Mouse (Mus musculus) liver (tissue): ENCODE data around the gene Vmn2r111.
"Not testable (repeated sequence)": the region's sequence is repeated elsewhere in the genome, so short reads cannot be mapped to it uniquely, and the experiment has no call there.

Experiments
- DNase-seq: peaks from one replicate; pipeline ENCODE4 v3.0.0-alpha.2; 2020; ENCODE audit warnings: mixed read lengths

The Vmn2r111 gene

DNA sequence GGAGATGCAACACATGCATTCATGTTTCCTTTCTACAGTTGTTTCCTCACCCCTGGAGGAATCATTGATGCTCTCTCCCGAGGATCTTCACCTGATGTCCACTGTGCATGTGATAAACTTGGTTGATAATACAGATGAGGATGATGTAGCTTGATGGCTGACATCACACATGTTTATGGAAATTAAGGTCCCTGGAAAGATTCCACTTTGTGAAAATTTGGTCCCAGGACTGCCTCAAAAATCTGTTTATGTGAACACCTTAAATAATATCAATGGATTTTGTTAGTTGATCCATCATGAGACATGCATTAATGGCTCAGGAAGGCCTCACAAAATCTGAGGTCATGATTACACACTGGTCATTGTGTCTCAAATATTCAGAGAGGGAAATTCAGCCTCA, at the start of gene Vmn2r111:
TSS of gene Vmn2r111 (minus strand) at position 101 of the 400 bp plus-strand sequence.
- not testable (repeated sequence) for DNase-seq

- not testable (repeated sequence) for DNase-seq
These were observed 27.4 kb upstream of the Vmn2r111 start, which contains the start of gene Vmn2r112 for GRCm38 (mm10) chr17:22600651-22601050. Vmn2r112 (plus strand) TSS chr17:22600951.

DNA sequence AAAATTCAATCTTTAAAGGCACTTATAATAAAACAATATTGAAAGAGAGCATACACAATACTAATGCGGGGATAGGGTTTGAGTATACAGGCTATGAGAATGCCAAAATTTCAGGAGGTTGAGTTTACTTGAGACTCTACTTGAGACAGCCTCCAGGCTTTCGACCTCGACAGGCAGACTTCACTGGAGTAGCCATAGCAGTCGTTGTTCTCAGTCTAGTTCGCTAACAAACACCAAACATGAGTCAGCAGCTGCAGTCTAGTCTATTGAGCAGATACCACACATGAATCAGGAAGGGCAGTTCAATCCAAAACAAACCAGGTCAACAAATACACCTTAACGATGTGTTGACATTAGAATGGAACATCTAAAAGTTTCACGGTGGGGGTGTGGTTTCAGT, 52.8 kb downstream of the Vmn2r111 start:
- not testable (repeated sequence) for DNase-seq

GRCm38 (mm10) chr17:22520037-22520436, 53.2 kb downstream of the Vmn2r111 start:
- not testable (repeated sequence) for DNase-seq

DNA sequence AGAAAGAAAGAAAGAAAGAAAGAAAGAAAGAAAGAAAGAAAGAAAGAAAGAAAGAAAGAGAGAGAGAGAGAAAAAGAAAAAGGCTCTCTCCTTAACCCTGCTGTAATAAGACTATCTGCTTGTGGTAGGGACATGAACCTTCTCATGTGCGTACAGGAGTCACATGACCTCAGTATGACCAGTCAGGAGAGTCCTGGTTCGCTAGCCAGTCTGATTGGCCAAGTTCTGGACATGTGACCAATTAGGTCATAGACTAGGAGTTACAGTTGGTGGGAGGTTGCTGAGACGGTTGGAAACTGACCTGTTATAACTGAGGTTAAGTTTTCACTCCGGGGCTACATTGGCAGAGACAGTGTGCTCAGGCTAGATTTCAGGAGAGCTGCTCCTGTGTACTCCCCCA, 76.2 kb downstream of the Vmn2r111 start:
- DNase-seq = no peak
